Mouse (Mus musculus): ENCODE measurements at regions not wholly inside any gene's neighbourhood (a gene's known extent, or its start where the extent isn't known, plus 50 kb on each side); places are given as distances from the start of the nearest gene placed in this dataset.

DNA sequence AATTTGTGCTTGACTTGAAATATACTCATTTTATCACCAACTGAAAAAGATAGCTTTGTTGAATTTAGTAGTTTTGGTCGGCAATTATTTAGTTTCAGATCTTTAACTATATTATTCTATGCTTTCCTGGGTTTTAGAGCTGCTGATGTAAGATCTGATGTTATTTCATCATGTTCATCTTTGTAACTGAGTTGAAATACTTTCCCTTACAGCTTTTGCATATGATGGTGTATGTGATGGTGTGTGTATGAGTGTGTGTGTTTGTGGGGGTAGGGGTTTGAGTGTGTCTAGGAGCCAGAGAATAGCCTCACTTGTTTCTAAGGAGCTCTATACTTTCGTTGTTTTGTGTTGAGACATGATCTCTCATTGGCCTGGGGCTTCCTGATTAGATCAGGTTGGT lies 819.6 kb upstream of the Lrrc6 start:
- Histone ChIP-seq H3K4me3 (ENCODE audit: low read depth, low read length) (no peak overlapping the region), H3K27ac (ENCODE audit: low read depth, low read length) (no peak overlapping the region), H3K27me3 (replicated peaks; ENCODE audit: control insufficient read depth, insufficient read depth, low read length) (no peaks in the 10 kb centered on the region), H3K9me3 (ENCODE audit: control insufficient read depth, low read length) (no peaks in the 10 kb centered on the region), H3K36me3 (ENCODE audit: control insufficient read depth, insufficient read depth, low read length) (no peaks in the 10 kb centered on the region), H3K4me2 (no peak overlapping the region), H3K4me1 (replicated peaks; ENCODE audit: control insufficient read depth, insufficient read depth, low read length) (no peaks in the 10 kb centered on the region), H3K9ac (ENCODE audit: low read depth, low read length) (no peak overlapping the region)
- ATAC-seq (replicated peaks; ENCODE audit: low FRiP score) (no peak), DNase-seq (ENCODE audit: low spot score) (no peak)
- 70% methylated on average over 2 of the region's 2 CpGs for WGBS

DNA sequence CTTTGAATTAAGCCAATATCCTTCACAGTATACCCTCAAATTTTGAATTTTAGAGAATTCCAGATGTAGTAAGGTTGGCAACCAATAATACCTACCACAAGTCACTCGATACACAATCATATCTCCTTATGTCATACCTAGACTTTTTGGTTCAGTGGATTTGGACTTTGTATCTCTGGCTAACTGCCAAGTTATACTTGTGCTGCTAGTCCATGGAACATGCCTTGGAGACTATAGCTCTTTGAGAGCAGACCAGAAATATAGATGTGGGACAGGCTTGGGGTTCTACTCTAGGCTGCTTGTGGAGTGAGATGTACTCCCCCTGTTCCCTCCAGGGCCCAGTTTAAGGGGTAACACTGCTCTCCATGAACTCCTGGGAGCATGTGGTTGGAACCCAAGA lies 814.5 kb upstream of the Lrrc6 start:
- Histone ChIP-seq H3K4me2 (no peak overlapping the region), H3K9me3 (ENCODE audit: control insufficient read depth, low read length) (no peaks in the 10 kb centered on the region), H3K36me3 (ENCODE audit: control insufficient read depth, insufficient read depth, low read length) (no peaks in the 10 kb centered on the region), H3K27me3 (replicated peaks; ENCODE audit: control insufficient read depth, insufficient read depth, low read length) (no peaks in the 10 kb centered on the region), H3K27ac (ENCODE audit: low read depth, low read length) (no peak overlapping the region), H3K9ac (ENCODE audit: low read depth, low read length) (no peak overlapping the region), H3K4me1 (replicated peaks; ENCODE audit: control insufficient read depth, insufficient read depth, low read length) (no peaks in the 10 kb centered on the region), H3K4me3 (ENCODE audit: low read depth, low read length) (no peak overlapping the region)
- ATAC-seq (replicated peaks; ENCODE audit: low FRiP score) (no peak), DNase-seq (ENCODE audit: low spot score) (no peak)
- WGBS, result 84% methylated on average over 1 of the region's 1 CpGs

DNA sequence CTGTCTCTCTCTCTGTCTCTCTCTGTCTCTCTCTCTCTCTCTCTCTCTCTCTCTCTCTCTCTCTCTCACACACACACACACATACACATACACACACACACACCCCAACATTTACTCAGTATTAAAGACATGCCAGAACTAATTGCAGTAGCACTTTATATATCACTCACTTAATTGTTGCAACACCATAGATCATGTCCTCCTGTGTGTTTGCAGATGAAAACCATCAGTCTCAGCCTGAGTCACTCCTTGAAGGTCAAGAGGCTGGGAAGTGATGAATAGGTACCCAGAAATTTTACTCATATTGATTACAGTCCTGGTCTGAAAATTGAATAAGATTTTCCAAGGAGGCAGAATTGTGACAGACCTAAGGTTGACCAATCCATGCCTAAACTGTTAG lies 812.9 kb upstream of the Lrrc6 start:
- Histone ChIP-seq H3K4me3 (ENCODE audit: low read depth, low read length) (no peak overlapping the region), H3K4me2 (no peak overlapping the region), H3K9me3 (ENCODE audit: control insufficient read depth, low read length) (no peaks in the 10 kb centered on the region), H3K27ac (ENCODE audit: low read depth, low read length) (no peak overlapping the region), H3K4me1 (replicated peaks; ENCODE audit: control insufficient read depth, insufficient read depth, low read length) (no peaks in the 10 kb centered on the region), H3K9ac (ENCODE audit: low read depth, low read length) (no peak overlapping the region), H3K27me3 (replicated peaks; ENCODE audit: control insufficient read depth, insufficient read depth, low read length) (no peaks in the 10 kb centered on the region), H3K36me3 (ENCODE audit: control insufficient read depth, insufficient read depth, low read length) (no peaks in the 10 kb centered on the region)
- ATAC-seq (replicated peaks; ENCODE audit: low FRiP score), result no peak
- DNase-seq (ENCODE audit: low spot score), result no peak

DNA sequence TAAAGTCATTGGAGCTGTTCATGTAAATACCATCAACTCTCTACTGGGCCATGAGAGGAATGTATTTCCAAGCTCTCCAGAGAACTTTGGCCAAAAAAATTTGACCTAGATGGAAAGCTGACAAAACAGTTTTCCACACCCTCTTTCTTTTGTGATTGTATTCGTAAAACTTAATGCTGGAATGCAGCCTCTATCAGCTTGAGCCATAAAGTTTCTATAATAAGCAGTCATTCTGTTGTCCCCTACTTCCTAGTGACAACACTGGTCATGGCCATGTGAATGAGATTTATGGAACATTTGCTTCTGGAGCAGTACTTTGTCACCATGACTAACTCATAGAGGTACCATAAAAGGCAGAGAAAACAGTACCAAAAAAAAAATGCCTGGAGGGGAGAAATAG lies 805.0 kb upstream of the Lrrc6 start:
- Histone ChIP-seq H3K36me3 (ENCODE audit: control insufficient read depth, insufficient read depth, low read length) (no peaks in the 10 kb centered on the region), H3K4me3 (ENCODE audit: low read depth, low read length) (no peak overlapping the region), H3K27me3 (replicated peaks; ENCODE audit: control insufficient read depth, insufficient read depth, low read length) (no peaks in the 10 kb centered on the region), H3K9me3 (ENCODE audit: control insufficient read depth, low read length) (no peaks in the 10 kb centered on the region), H3K4me2 (no peak overlapping the region), H3K4me1 (replicated peaks; ENCODE audit: control insufficient read depth, insufficient read depth, low read length) (no peaks in the 10 kb centered on the region), H3K9ac (ENCODE audit: low read depth, low read length) (no peak overlapping the region), H3K27ac (ENCODE audit: low read depth, low read length) (no peak overlapping the region)
- WGBS, result 66% methylated on average over 1 of the region's 1 CpGs
- no peak for DNase-seq (ENCODE audit: low spot score)
- ATAC-seq (replicated peaks; ENCODE audit: low FRiP score), result no peak

DNA sequence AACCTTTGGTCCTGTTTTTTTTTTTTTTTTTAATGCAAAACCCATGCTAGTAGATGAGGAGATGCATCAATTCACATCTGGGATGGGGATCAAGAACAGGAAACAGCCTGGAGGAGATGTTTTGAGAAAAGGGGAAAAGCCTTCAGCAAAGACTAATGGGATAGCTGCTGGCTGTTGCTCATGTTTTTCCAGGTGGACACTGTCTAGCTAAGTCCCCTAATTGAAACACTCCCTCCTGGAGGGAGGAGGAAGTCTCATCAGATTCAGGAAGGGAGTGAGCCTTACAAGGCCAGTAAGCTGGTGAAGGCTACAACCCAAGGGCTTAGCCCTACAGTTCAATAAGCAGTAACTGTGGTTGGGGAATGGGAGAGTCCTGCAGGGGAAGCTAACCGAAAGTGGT lies 803.1 kb upstream of the Lrrc6 start:
- Histone ChIP-seq H3K4me3 (ENCODE audit: low read depth, low read length) (no peak overlapping the region), H3K36me3 (ENCODE audit: control insufficient read depth, insufficient read depth, low read length) (no peaks in the 10 kb centered on the region), H3K27me3 (replicated peaks; ENCODE audit: control insufficient read depth, insufficient read depth, low read length) (no peaks in the 10 kb centered on the region), H3K27ac (ENCODE audit: low read depth, low read length) (no peak overlapping the region), H3K4me1 (replicated peaks; ENCODE audit: control insufficient read depth, insufficient read depth, low read length) (no peaks in the 10 kb centered on the region), H3K9me3 (ENCODE audit: control insufficient read depth, low read length) (no peaks in the 10 kb centered on the region), H3K9ac (ENCODE audit: low read depth, low read length) (no peak overlapping the region), H3K4me2 (no peak overlapping the region)
- WGBS, result 67% methylated on average over 1 of the region's 1 CpGs
- DNase-seq (ENCODE audit: low spot score) (no peak), ATAC-seq (replicated peaks; ENCODE audit: low FRiP score) (no peak)

DNA sequence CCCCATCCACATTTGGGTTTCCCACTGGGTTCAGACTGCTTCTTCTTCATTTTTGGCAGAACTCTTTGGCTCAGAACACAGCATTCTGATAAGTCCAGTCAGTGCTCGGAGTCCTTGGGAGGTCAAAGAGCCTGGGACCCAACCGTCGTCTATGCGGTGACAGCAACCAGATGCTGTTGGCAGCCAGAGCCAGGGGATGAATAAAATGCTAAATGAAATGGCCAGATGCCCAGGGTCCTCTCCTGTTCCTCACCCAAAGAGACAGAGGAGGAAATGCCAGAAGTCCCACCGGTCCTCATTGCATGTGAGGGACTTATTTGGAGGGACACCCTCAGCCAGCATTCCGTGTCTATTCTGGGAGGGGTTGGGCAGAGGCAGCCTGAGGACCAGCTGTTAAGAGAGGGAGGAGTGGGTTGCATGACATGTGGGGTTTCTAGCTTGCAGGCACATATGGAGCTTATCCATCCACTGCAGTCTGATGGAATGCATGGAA lies 801.2 kb upstream of the Lrrc6 start:
- H3K4me2 ChIP-seq, result no peak overlapping the region
- no peak overlapping the region for H3K9ac ChIP-seq (ENCODE audit: low read depth, low read length)
- no peak overlapping the region for H3K27ac ChIP-seq (ENCODE audit: low read depth, low read length)
- H3K27me3 ChIP-seq (replicated peaks; ENCODE audit: control insufficient read depth, insufficient read depth, low read length), result no peaks in the 10 kb centered on the region
- DNase-seq (ENCODE audit: low spot score) (no peak), ATAC-seq (replicated peaks; ENCODE audit: low FRiP score) (no peak)
- WGBS, result 75% methylated on average over 6 of the region's 6 CpGs
- H3K9me3 ChIP-seq (ENCODE audit: control insufficient read depth, low read length), result no peaks in the 10 kb centered on the region
- no peaks in the 10 kb centered on the region for H3K4me1 ChIP-seq (replicated peaks; ENCODE audit: control insufficient read depth, insufficient read depth, low read length)
- no peaks in the 10 kb centered on the region for H3K36me3 ChIP-seq (ENCODE audit: control insufficient read depth, insufficient read depth, low read length)
- no peak overlapping the region for H3K4me3 ChIP-seq (ENCODE audit: low read depth, low read length)

DNA sequence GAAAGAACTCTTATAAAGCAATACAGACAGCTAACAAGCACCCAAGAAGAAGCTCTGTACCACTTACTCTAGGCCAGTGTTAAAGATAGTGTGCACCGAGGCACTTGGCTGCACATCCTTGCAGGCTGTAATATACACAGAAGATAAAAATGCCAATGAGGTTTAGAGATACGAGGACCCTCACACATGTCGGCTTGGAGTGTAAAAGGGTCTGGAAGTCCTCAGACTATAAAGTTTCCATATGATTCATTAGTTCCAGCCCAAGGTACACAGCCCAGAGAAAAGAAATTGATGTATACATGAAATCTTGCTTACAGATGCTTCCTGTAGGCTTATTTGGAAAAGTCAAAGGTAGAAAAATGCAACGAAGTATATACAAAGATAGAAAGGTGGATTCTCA lies 800.3 kb upstream of the Lrrc6 start:
- H3K4me1 ChIP-seq (replicated peaks; ENCODE audit: control insufficient read depth, insufficient read depth, low read length), result no peaks in the 10 kb centered on the region
- 62% methylated on average over 4 of the region's 4 CpGs for WGBS
- H3K27ac ChIP-seq (ENCODE audit: low read depth, low read length), result no peak overlapping the region
- H3K9ac ChIP-seq (ENCODE audit: low read depth, low read length), result no peak overlapping the region
- no peak for DNase-seq (ENCODE audit: low spot score)
- H3K27me3 ChIP-seq (replicated peaks; ENCODE audit: control insufficient read depth, insufficient read depth, low read length), result no peaks in the 10 kb centered on the region
- no peak overlapping the region for H3K4me2 ChIP-seq
- H3K4me3 ChIP-seq (ENCODE audit: low read depth, low read length), result no peak overlapping the region
- no peaks in the 10 kb centered on the region for H3K36me3 ChIP-seq (ENCODE audit: control insufficient read depth, insufficient read depth, low read length)
- H3K9me3 ChIP-seq (ENCODE audit: control insufficient read depth, low read length), result no peaks in the 10 kb centered on the region
- ATAC-seq (replicated peaks; ENCODE audit: low FRiP score), result no peak

DNA sequence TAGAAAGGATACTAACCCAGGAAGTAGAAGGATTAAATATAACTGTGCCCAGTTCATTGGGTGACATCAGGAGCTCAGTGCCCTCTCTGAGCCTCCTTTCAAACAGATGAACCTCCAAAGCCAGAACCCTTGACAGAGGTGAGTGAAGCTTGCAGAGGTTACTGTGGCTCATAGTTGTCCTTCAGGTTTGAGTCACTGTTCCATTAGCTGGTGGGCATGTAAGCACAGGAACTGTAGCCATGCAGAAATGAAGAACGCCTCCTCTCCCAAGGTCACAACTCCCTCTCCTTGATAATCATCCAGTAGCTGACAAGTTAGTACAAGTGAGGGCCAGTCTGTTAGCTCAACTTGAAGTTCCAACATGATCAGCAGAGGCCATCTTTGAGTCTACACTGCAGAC lies 794.1 kb upstream of the Lrrc6 start:
- Histone ChIP-seq H3K9ac (ENCODE audit: low read depth, low read length) (no peak overlapping the region), H3K4me2 (no peak overlapping the region), H3K4me3 (ENCODE audit: low read depth, low read length) (no peak overlapping the region), H3K27ac (ENCODE audit: low read depth, low read length) (no peak overlapping the region), H3K27me3 (replicated peaks; ENCODE audit: control insufficient read depth, insufficient read depth, low read length) (no peaks in the 10 kb centered on the region), H3K9me3 (ENCODE audit: control insufficient read depth, low read length) (no peaks in the 10 kb centered on the region), H3K36me3 (ENCODE audit: control insufficient read depth, insufficient read depth, low read length) (no peaks in the 10 kb centered on the region), H3K4me1 (replicated peaks; ENCODE audit: control insufficient read depth, insufficient read depth, low read length) (no peaks in the 10 kb centered on the region)
- no peak for ATAC-seq (replicated peaks; ENCODE audit: low FRiP score)
- 96% methylated on average over 1 of the region's 1 CpGs for WGBS
- no peak for DNase-seq (ENCODE audit: low spot score)

DNA sequence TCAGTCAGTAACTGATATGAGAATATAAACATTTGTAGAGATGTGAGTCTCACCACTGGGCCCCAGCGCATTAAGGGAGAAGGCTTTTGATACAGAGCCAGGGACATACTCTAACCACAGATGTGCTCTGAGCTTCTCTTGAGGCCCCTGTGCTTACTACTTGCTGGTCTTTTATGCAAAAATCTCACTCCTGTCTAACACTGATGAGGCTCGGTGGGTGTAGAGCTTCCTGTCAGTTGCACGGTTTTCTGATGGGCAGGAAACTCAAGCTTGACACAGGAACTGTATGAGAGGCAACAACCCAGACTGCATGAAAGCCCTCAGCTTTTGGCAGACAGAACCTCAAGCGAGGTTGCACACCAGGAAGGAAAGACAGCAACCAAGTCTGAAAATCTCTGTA lies 789.0 kb upstream of the Lrrc6 start:
- H3K27ac ChIP-seq (ENCODE audit: low read depth, low read length), result no peak overlapping the region
- no peaks in the 10 kb centered on the region for H3K4me1 ChIP-seq (replicated peaks; ENCODE audit: control insufficient read depth, insufficient read depth, low read length)
- H3K9me3 ChIP-seq (ENCODE audit: control insufficient read depth, low read length), result no peaks in the 10 kb centered on the region
- H3K4me2 ChIP-seq, result no peak overlapping the region
- ATAC-seq (replicated peaks; ENCODE audit: low FRiP score) (no peak), DNase-seq (ENCODE audit: low spot score) (no peak)
- no peaks in the 10 kb centered on the region for H3K27me3 ChIP-seq (replicated peaks; ENCODE audit: control insufficient read depth, insufficient read depth, low read length)
- WGBS, result 30% methylated on average over 4 of the region's 4 CpGs
- no peak overlapping the region for H3K9ac ChIP-seq (ENCODE audit: low read depth, low read length)
- no peaks in the 10 kb centered on the region for H3K36me3 ChIP-seq (ENCODE audit: control insufficient read depth, insufficient read depth, low read length)
- no peak overlapping the region for H3K4me3 ChIP-seq (ENCODE audit: low read depth, low read length)
